Mouse (Mus musculus) kidney, adult 10 weeks (tissue): ENCODE results near the gene Setd7. TPM values are rescaled to one million over a fixed set of nuclear protein-coding genes. Genes with fewer than 3 reads are reported as not detected.

Source experiments
- polyA plus RNA-seq: library from polyadenylated mRNA; stranded (reverse); fragments of 350-450 nt; fragmentation: Illumina TruSeq; extraction: RNeasy Lipid Tissue Mini Kit (QIAGEN cat#74804); gene quantifications from one replicate; pipeline ENCODE4 v1.2.3, GENCODE M21; 2014; ENCODE audit warnings: low read depth, low replicate concordance

The Setd7 gene
- polyA plus RNA-seq, result 18.8 TPM

DNA sequence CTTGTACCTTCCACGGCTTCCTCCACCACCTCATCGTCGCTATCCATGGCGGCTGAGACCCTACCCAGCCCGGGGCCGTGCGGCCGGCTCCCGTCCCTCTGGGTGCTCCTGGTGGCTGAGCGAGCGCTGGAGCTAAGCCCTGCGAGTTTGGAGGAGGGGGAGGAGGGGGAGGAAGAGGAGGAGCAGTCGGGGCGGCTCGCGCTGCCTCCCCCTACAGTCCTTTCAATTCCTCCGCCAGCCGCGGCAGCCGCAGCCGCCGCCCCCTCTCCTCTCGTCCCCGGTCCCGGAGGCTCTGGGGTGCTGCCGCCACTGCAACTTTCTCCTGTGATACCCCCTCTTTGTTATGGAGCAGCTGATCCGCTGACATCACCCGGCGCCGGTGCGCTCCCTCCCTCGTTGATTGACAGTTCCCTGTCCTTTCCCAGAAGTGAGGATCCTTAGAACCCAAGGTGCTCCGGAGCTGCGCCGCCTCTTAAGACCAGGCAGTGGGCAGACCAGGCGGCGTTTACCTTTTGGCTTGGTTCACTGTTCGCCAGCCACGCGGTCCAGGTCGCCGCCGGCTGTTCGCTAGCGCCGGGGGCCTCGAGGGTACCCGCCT lies at the start of gene Setd7:
Setd7 (minus strand) TSS at position 369 of the 598 bp plus-strand sequence.

DNA sequence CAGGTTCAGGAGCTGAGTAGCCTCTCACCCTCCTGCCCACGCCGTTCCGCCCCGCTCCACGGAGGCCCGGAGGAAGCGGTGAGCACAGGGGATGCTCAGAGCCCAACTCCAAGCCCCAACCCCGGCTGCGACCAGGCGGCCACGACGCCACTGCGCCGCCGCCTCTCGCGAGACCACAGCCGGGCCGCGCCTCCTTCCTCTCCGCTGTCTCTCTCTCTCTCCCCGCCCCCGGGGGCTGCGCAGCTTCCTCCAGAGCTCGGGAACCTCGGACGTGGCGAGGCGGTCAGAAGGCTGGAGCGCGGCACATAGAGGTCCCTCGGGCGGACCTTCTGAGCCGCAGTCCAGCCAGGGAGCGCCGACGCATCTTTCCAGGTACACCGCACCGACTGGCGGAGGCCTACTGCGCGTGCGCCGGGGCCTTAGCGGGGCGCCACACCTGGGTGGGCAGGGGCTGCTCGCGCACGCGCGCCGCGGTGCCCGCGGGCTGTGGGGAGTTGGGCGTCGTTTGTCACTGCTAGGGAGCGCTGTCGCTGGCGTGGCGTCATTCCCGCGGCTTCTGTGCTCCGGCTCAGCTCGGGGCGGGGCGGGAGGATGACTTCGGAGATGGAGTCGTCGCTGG lies 76.8 kb downstream of the Setd7 start, which contains the start of gene Rab33b:
Rab33b (plus strand) TSS at position 180 of the 619 bp plus-strand sequence.

Other genes with a start within 250 kb of the Setd7 start
- gene Elf2, start 220.2 kb downstream of the Setd7 start, polyA plus RNA-seq, result 27.5 TPM
- not detected for gene Mgarp, start 164.1 kb downstream of the Setd7 start, polyA plus RNA-seq
- gene Ndufc1, start 151.9 kb downstream of the Setd7 start, polyA plus RNA-seq, result 729 TPM
- 103 TPM for gene Naa15, start 145.7 kb downstream of the Setd7 start, polyA plus RNA-seq
- 24.6 TPM for gene Rab33b, start 77.0 kb downstream of the Setd7 start, polyA plus RNA-seq
- 0.65 TPM for gene Mgst2, start 99.5 kb upstream of the Setd7 start, polyA plus RNA-seq